Mouse (Mus musculus): Measurements from ENCODE around the gene Aars2. TPM values are rescaled to one million over a fixed set of nuclear protein-coding genes. Genes with fewer than 3 reads are reported as not detected.

Gene Aars2
- polyA plus RNA-seq, 1 experiment from 2014 or later: 5.7 TPM

- no peak overlapping the region for H3K4me2 ChIP-seq (replicated peaks; ENCODE audit: low read depth)
- no peaks in the 10 kb centered on the region for H3K36me3 ChIP-seq (ENCODE audit: control insufficient read depth, insufficient read depth, low read length)
- H3K4me1 ChIP-seq (replicated peaks; ENCODE audit: control insufficient read depth, insufficient read depth): no peaks in the 10 kb centered on the region
- WGBS: 64% methylated on average over 4 of the region's 4 CpGs
- H3K9me3 ChIP-seq (ENCODE audit: control insufficient read depth, low read length): no peaks in the 10 kb centered on the region
- TF ChIP-seq CTCF (IDR thresholded peaks at IDR 0.05; ENCODE audit: low read depth) (no peak), EP300 (optimal IDR thresholded peaks at IDR 0.05) (no peak)
- H3K9ac ChIP-seq (ENCODE audit: low read length): no peak overlapping the region
- H3K4me3 ChIP-seq (ENCODE audit: low read depth, low read length): no peak overlapping the region
- no peaks in the 10 kb centered on the region for H3K27me3 ChIP-seq (ENCODE audit: control insufficient read depth, insufficient read depth, low read length)
- no peak for ATAC-seq (ENCODE audit: low FRiP score, low TSS enrichment)
- no peak overlapping the region for H3K27ac ChIP-seq (replicated peaks)
- no peak for DNase-seq (ENCODE audit: low spot score)
Observed at GRCm38 (mm10) chr17:45524961-45525360, 18.3 kb downstream of the Aars2 start.

DNA sequence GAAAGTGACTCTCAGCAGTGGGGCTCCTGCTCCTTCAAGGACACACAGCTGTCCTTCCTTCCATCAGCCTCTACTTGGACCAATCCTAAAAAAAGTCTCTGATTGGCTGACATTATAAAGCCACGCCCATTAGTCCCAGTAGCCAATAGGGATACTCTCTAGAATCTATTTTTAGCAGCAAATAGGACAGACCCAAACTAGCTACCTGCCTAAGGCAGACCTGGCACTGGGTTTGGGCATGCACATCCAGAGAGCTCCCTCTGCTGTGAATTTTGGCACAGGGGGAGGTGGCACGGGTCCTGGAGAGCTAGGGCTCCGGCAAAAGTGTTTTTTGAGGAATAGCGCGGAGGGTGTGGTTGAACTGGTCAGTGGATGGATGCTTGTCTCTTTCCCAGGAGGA is 19.9 kb downstream of the Aars2 start:
- Histone ChIP-seq H3K4me1 (replicated peaks; ENCODE audit: control insufficient read depth, insufficient read depth) (no peaks in the 10 kb centered on the region), H3K36me3 (ENCODE audit: control insufficient read depth, insufficient read depth, low read length) (no peaks in the 10 kb centered on the region), H3K9ac (ENCODE audit: low read length) (no peak overlapping the region), H3K27ac (replicated peaks) (no peak overlapping the region), H3K4me2 (replicated peaks; ENCODE audit: low read depth) (no peak overlapping the region), H3K9me3 (ENCODE audit: control insufficient read depth, low read length) (no peaks in the 10 kb centered on the region), H3K27me3 (ENCODE audit: control insufficient read depth, insufficient read depth, low read length) (no peaks in the 10 kb centered on the region), H3K4me3 (ENCODE audit: low read depth, low read length) (no peak overlapping the region)
- WGBS: 22% methylated on average over 5 of the region's 5 CpGs
- no peak for ATAC-seq (ENCODE audit: low FRiP score, low TSS enrichment)
- no peak for TF ChIP-seq EP300 (optimal IDR thresholded peaks at IDR 0.05)
- no peak for TF ChIP-seq CTCF (IDR thresholded peaks at IDR 0.05; ENCODE audit: low read depth)
- no peak for DNase-seq (ENCODE audit: low spot score)

DNA sequence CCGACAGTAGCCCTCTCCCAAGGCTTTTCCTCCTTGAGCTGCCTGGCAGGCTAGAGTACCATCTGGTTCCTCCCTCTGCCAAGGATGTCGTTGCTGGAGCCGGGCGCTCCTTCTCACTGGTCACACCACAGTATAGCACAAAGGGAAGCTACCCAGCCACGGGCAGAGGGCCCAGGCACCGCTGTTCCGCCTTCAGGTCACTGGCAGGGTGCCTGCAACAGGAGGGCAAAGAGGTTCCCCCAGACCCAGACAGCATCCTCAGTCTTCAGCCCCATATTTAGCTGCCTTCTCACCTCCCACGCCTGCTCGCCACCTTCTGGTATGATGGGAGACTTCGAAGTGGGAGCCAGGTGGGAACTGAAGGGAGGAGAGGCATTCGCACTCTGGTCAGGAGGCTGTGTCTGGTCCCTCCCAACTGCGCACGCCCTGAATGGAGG is 23.7 kb downstream of the Aars2 start:
- no peaks in the 10 kb centered on the region for H3K36me3 ChIP-seq (ENCODE audit: control insufficient read depth, insufficient read depth, low read length)
- H3K4me3 ChIP-seq (ENCODE audit: low read depth, low read length): no peak overlapping the region
- TF ChIP-seq CTCF (IDR thresholded peaks at IDR 0.05; ENCODE audit: low read depth) (peak; percentile 29), EP300 (optimal IDR thresholded peaks at IDR 0.05) (no peak)
- ATAC-seq (ENCODE audit: low FRiP score, low TSS enrichment) (no peak), DNase-seq (ENCODE audit: low spot score) (no peak)
- H3K4me2 ChIP-seq (replicated peaks; ENCODE audit: low read depth): no peak overlapping the region
- no peaks in the 10 kb centered on the region for H3K9me3 ChIP-seq (ENCODE audit: control insufficient read depth, low read length)
- H3K4me1 ChIP-seq (replicated peaks; ENCODE audit: control insufficient read depth, insufficient read depth): no peaks in the 10 kb centered on the region
- H3K27me3 ChIP-seq (ENCODE audit: control insufficient read depth, insufficient read depth, low read length): no peaks in the 10 kb centered on the region
- 43% methylated on average over 13 of the region's 13 CpGs for WGBS
- no peak overlapping the region for H3K27ac ChIP-seq (replicated peaks)
- H3K9ac ChIP-seq (ENCODE audit: low read length): no peak overlapping the region

DNA sequence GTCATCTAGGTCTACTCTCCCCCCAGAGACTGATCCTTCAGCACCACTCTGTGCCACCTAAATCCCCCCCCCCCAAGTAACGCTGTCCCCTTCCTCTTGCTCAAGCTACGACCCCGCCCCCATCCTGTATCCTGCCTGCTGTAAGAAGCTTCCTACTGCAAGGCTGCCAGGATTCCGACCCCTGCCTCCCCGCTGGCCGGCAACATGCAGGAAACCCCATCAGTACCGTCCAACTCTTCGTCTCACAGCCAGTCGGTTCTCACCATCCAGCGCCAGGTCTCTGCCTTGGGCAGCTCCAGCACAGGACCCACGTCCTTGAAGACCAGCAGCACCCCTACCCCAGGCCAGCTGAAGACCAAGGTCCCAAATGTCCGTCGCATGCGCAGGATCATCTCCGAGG is 26.3 kb downstream of the Aars2 start:
- Histone ChIP-seq H3K36me3 (ENCODE audit: control insufficient read depth, insufficient read depth, low read length) (no peaks in the 10 kb centered on the region), H3K27ac (replicated peaks) (no peak overlapping the region), H3K4me3 (ENCODE audit: low read depth, low read length) (no peak overlapping the region), H3K4me1 (replicated peaks; ENCODE audit: control insufficient read depth, insufficient read depth) (no peaks in the 10 kb centered on the region), H3K27me3 (ENCODE audit: control insufficient read depth, insufficient read depth, low read length) (peaks cover 2% of the 10 kb centered on the region; the same call in 1 of the 2 replicates), H3K9ac (ENCODE audit: low read length) (no peak overlapping the region), H3K9me3 (ENCODE audit: control insufficient read depth, low read length) (no peaks in the 10 kb centered on the region), H3K4me2 (replicated peaks; ENCODE audit: low read depth) (no peak overlapping the region)
- WGBS: 53% methylated on average over 15 of the region's 15 CpGs
- TF ChIP-seq EP300 (optimal IDR thresholded peaks at IDR 0.05): no peak
- TF ChIP-seq CTCF (IDR thresholded peaks at IDR 0.05; ENCODE audit: low read depth): no peak
- DNase-seq (ENCODE audit: low spot score) (no peak), ATAC-seq (ENCODE audit: low FRiP score, low TSS enrichment) (no peak)

DNA sequence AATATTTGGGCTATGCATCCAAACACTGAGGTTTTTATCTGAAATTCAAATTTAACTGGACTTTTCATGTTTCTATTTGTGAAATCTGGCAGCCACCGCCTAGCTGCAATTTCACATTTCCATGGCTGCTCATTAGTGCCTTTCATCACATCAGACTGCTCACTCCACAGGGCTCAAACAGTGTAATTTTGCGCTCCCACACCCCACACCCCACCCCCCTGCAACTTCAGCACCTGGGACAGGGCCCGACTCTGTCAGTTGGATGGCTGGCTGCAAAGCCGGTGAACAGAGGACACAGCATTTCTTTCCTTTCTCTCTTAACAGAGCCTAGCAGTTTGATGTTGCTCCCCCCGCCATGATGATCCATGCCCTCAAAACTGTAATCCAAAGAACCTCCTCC is 29.6 kb downstream of the Aars2 start:
- no peak for ATAC-seq (ENCODE audit: low FRiP score, low TSS enrichment)
- no peak overlapping the region for H3K27ac ChIP-seq (replicated peaks)

GRCm38 (mm10) chr17:45538394-45538793 is 31.8 kb downstream of the Aars2 start:
- no peak for ATAC-seq (ENCODE audit: low FRiP score, low TSS enrichment)
- 52% methylated on average over 4 of the region's 4 CpGs for WGBS

More for the DNA sequence above, 29.6 kb downstream of the Aars2 start:
- WGBS: 10% methylated on average over 5 of the region's 5 CpGs
- Histone ChIP-seq H3K4me3 (ENCODE audit: low read depth, low read length) (no peak overlapping the region), H3K9ac (ENCODE audit: low read length) (no peak overlapping the region), H3K27me3 (ENCODE audit: control insufficient read depth, insufficient read depth, low read length) (peaks cover 2% of the 10 kb centered on the region; the same call in 1 of the 2 replicates), H3K36me3 (ENCODE audit: control insufficient read depth, insufficient read depth, low read length) (no peaks in the 10 kb centered on the region), H3K4me2 (replicated peaks; ENCODE audit: low read depth) (no peak overlapping the region), H3K4me1 (replicated peaks; ENCODE audit: control insufficient read depth, insufficient read depth) (no peaks in the 10 kb centered on the region), H3K9me3 (ENCODE audit: control insufficient read depth, low read length) (no peaks in the 10 kb centered on the region)
- DNase-seq (ENCODE audit: low spot score): peak; percentile 64
- no peak for TF ChIP-seq EP300 (optimal IDR thresholded peaks at IDR 0.05)
- TF ChIP-seq CTCF (IDR thresholded peaks at IDR 0.05; ENCODE audit: low read depth): no peak

More at GRCm38 (mm10) chr17:45538394-45538793, 31.8 kb downstream of the Aars2 start:
- H3K4me1 ChIP-seq (replicated peaks; ENCODE audit: control insufficient read depth, insufficient read depth): no peaks in the 10 kb centered on the region
- no peak overlapping the region for H3K4me3 ChIP-seq (ENCODE audit: low read depth, low read length)
- no peak overlapping the region for H3K4me2 ChIP-seq (replicated peaks; ENCODE audit: low read depth)
- TF ChIP-seq EP300 (optimal IDR thresholded peaks at IDR 0.05): no peak
- TF ChIP-seq CTCF (IDR thresholded peaks at IDR 0.05; ENCODE audit: low read depth): no peak
- peaks cover 2% of the 10 kb centered on the region; the same call in 1 of the 2 replicates for H3K27me3 ChIP-seq (ENCODE audit: control insufficient read depth, insufficient read depth, low read length)
- H3K9me3 ChIP-seq (ENCODE audit: control insufficient read depth, low read length): no peaks in the 10 kb centered on the region
- H3K27ac ChIP-seq (replicated peaks): no peak overlapping the region
- DNase-seq (ENCODE audit: low spot score): no peak
- H3K36me3 ChIP-seq (ENCODE audit: control insufficient read depth, insufficient read depth, low read length): no peaks in the 10 kb centered on the region; the same call in 1 of the 2 replicates
- no peak overlapping the region for H3K9ac ChIP-seq (ENCODE audit: low read length)
